Mouse (Mus musculus): ENCODE measurements around the gene Gm7102. TPM values are rescaled to one million over a fixed set of nuclear protein-coding genes. Genes with fewer than 3 reads are reported as not detected.

The Gm7102 gene
- polyA plus RNA-seq (2014; fragmentation: Illumina TruSeq; extraction: RNeasy Lipid Tissue Mini Kit (QIAGEN cat#74804); ENCODE audit: low read depth, low replicate concordance), result not detected

DNA sequence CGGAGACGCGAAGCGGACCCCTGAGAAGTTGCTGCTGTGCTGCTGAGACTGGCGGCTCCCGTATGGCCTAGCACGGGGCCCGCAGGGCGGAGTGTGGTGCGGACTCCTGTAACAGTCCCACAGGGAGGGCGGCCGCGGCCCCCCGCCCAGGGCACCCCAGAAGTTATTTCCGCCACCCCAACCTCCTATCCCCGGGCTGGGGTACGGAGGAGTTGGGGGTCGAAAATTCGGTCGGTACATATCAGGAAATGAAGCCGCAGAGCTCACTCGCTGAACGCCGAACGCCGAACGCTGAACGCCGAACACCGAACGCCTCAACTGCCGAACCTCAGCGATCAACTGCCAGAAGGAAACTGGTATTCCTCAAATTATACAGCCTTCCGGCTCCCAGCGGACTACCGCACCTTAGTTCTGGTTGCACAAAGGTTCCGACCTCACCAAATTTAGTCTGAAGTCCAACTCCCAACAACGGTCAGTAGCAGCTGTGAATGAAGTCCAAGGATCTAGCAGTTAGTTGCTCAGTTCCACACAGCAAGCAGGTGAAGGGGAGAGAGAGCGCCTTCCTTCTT is at the start of gene Gm7102:
Gene Gm7102, minus strand, starts transcription at position 554 of the 569 bp plus-strand sequence.

DNA sequence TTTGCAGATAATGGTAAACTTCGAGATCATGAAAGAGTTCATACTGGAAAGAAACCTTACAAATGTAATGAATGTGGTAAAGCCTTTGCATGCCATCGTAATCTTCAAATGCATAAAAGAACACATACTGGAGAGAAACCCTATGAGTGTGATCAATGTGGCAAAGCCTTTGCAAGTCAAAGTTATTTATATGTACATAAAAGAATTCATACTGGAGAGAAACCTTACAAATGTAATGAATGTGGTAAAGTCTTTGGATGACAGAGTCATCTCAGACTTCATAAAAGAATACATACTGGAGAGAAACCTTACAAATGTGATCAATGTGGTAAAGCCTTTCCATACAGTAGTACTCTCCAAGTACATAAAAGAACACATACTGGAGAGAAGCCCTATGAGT is 7.5 kb upstream of the Gm7102 start, which contains the start of gene Gm6020:
Gene Gm6020, plus strand, starts transcription at position 301 of the 400 bp plus-strand sequence.

GRCm38 (mm10) chr19:61140342-61141206 is 35.5 kb downstream of the Gm7102 start, which contains the start of gene Zfp950:
Zfp950 (minus strand) TSS chr19:61140840.

Other genes with a start within 250 kb of the Gm7102 start
- gene Zfp950, start 35.5 kb downstream of the Gm7102 start, polyA plus RNA-seq (2014; fragmentation: Illumina TruSeq; extraction: RNeasy Lipid Tissue Mini Kit (QIAGEN cat#74804); ENCODE audit: low read depth, low replicate concordance), result 75.1 TPM
- not detected for gene Gm6020, start 7.6 kb upstream of the Gm7102 start, polyA plus RNA-seq (2014; fragmentation: Illumina TruSeq; extraction: RNeasy Lipid Tissue Mini Kit (QIAGEN cat#74804); ENCODE audit: low read depth, low replicate concordance)
- 0.66 TPM for gene Csf2ra, start 52.1 kb upstream of the Gm7102 start, polyA plus RNA-seq (2014; fragmentation: Illumina TruSeq; extraction: RNeasy Lipid Tissue Mini Kit (QIAGEN cat#74804); ENCODE audit: low read depth, low replicate concordance)
- gene Gm21060, start 120.8 kb upstream of the Gm7102 start, polyA plus RNA-seq (2014; fragmentation: Illumina TruSeq; extraction: RNeasy Lipid Tissue Mini Kit (QIAGEN cat#74804); ENCODE audit: low read depth, low replicate concordance), result not detected